Mouse (Mus musculus): ENCODE data around the gene Mymk. TPM values are rescaled to one million over a fixed set of nuclear protein-coding genes. Genes with fewer than 3 reads are reported as not detected.

Mymk gene
- polyA plus RNA-seq, 1 experiment from 2014 or later, result 0.22 TPM

GRCm38 (mm10) chr2:27017802-27018201 lies 54.2 kb downstream of the Mymk start:
- no peak overlapping the region for H3K9ac ChIP-seq (ENCODE audit: low read length)
- no peak overlapping the region for H3K4me2 ChIP-seq (ENCODE audit: low read length)
- no peak overlapping the region for H3K4me3 ChIP-seq (ENCODE audit: control insufficient read depth in 1 of 2, insufficient read depth in 1 of 2, low read depth in 1 of 2, low read length in 2 of 2)
- H3K27ac ChIP-seq (replicated peaks in 1 of 2; ENCODE audit: control insufficient read depth in 1 of 2, insufficient read depth in 1 of 2, low read depth in 2 of 2, low read length in 2 of 2), result no peak overlapping the region
- no peaks in the 10 kb centered on the region for H3K9me3 ChIP-seq (ENCODE audit: control insufficient read depth, low read length)
- no peaks in the 10 kb centered on the region for H3K27me3 ChIP-seq (ENCODE audit: control insufficient read depth, insufficient read depth, low read length)
- peaks cover 71% of the 10 kb centered on the region for H3K36me3 ChIP-seq (ENCODE audit: control insufficient read depth, insufficient read depth, low read length)
- no peaks in the 10 kb centered on the region for H3K4me1 ChIP-seq (ENCODE audit: control insufficient read depth in 2 of 2, insufficient read depth in 2 of 2, low read length in 2 of 2)
- WGBS, result 59% methylated on average over 5 of the region's 5 CpGs
- ATAC-seq (ENCODE audit: insufficient number of reproducible peaks, insufficient read depth, low FRiP score, low read depth), result peak; percentile 40; the same call in 1 of the 2 replicates

Other genes with a start within 250 kb of the Mymk start
- gene Abo, start 207.2 kb downstream of the Mymk start, polyA plus RNA-seq (2014; fragmentation: Nextera tagmentation; extraction: Ambion mirVana), result not detected in 2 replicates
- gene Surf6, start 169.3 kb downstream of the Mymk start, polyA plus RNA-seq (2014; fragmentation: Nextera tagmentation; extraction: Ambion mirVana), result 7.6 and 9.6 TPM in 2 replicates
- 34.3 and 38.2 TPM in 2 replicates for gene Med22, start 161.5 kb downstream of the Mymk start, polyA plus RNA-seq (2014; fragmentation: Nextera tagmentation; extraction: Ambion mirVana)
- gene Rpl7a, start 161.4 kb downstream of the Mymk start, polyA plus RNA-seq (2014; fragmentation: Nextera tagmentation; extraction: Ambion mirVana), result 410 and 428 TPM in 2 replicates
- gene Surf2, start 155.8 kb downstream of the Mymk start, polyA plus RNA-seq (2014; fragmentation: Nextera tagmentation; extraction: Ambion mirVana), result 26.2 and 28.4 TPM in 2 replicates
- 44.8 and 48.4 TPM in 2 replicates for gene Surf1, start 155.6 kb downstream of the Mymk start, polyA plus RNA-seq (2014; fragmentation: Nextera tagmentation; extraction: Ambion mirVana)
- gene Surf4, start 138.3 kb downstream of the Mymk start, polyA plus RNA-seq (2014; fragmentation: Nextera tagmentation; extraction: Ambion mirVana), result 162 and 171 TPM in 2 replicates
- gene Stkld1, start 138.1 kb downstream of the Mymk start, polyA plus RNA-seq (2014; fragmentation: Nextera tagmentation; extraction: Ambion mirVana), result not detected in 2 replicates
- 24.7 and 25.0 TPM in 2 replicates for gene Rexo4, start 107.8 kb downstream of the Mymk start, polyA plus RNA-seq (2014; fragmentation: Nextera tagmentation; extraction: Ambion mirVana)
- not detected in 2 replicates for gene Adamts13, start 98.8 kb downstream of the Mymk start, polyA plus RNA-seq (2014; fragmentation: Nextera tagmentation; extraction: Ambion mirVana)
- 38.5 and 40.9 TPM in 2 replicates for gene Cacfd1, start 62.3 kb downstream of the Mymk start, polyA plus RNA-seq (2014; fragmentation: Nextera tagmentation; extraction: Ambion mirVana)
- gene Slc2a6, start 44.2 kb downstream of the Mymk start, polyA plus RNA-seq (2014; fragmentation: Nextera tagmentation; extraction: Ambion mirVana), result 0.24 TPM in 1 of 2 replicates, not detected in the other
- gene Adamtsl2, start 7.2 kb upstream of the Mymk start, polyA plus RNA-seq (2014; fragmentation: Nextera tagmentation; extraction: Ambion mirVana), result 12.6 and 15.0 TPM in 2 replicates
- gene Fam163b, start 70.3 kb upstream of the Mymk start, polyA plus RNA-seq (2014; fragmentation: Nextera tagmentation; extraction: Ambion mirVana), result 0.66 and 0.70 TPM in 2 replicates
- 0.55 and 1.8 TPM in 2 replicates for gene Dbh, start 93.1 kb upstream of the Mymk start, polyA plus RNA-seq (2014; fragmentation: Nextera tagmentation; extraction: Ambion mirVana)
- gene Sardh, start 176.2 kb upstream of the Mymk start, polyA plus RNA-seq (2014; fragmentation: Nextera tagmentation; extraction: Ambion mirVana), result 19.0 and 21.6 TPM in 2 replicates

Measured in heart, embryonic 14.5 days (tissue).